Mouse (Mus musculus): Measurements from ENCODE around the gene Rex1bd.

Gene Rex1bd

GRCm38 (mm10) chr8:70506328-70507026 lies at the start of gene Rex1bd:
Rex1bd (minus strand) TSS chr8:70506752.
- DNase-seq = peak; percentile 91 to 96

GRCm38 (mm10) chr8:70555079-70555747 lies 48.7 kb upstream of the Rex1bd start:
- peak in 1 of 2 experiments; percentile 39 for DNase-seq

- no peak for DNase-seq
Observed at GRCm38 (mm10) chr8:70553740-70554139, 47.2 kb upstream of the Rex1bd start.

- DNase-seq = no peak
Observed at GRCm38 (mm10) chr8:70552836-70553235, 46.3 kb upstream of the Rex1bd start.

- no peak for DNase-seq
Observed at GRCm38 (mm10) chr8:70551558-70552161, 45.1 kb upstream of the Rex1bd start.

GRCm38 (mm10) chr8:70549412-70550184 lies 43.0 kb upstream of the Rex1bd start:
- DNase-seq = no peak

GRCm38 (mm10) chr8:70547762-70548161 lies 41.2 kb upstream of the Rex1bd start:
- no peak for DNase-seq

- no peak for DNase-seq
Observed at GRCm38 (mm10) chr8:70546412-70546811, 39.9 kb upstream of the Rex1bd start.

GRCm38 (mm10) chr8:70544200-70544687 lies 37.7 kb upstream of the Rex1bd start:
- DNase-seq = no peak

GRCm38 (mm10) chr8:70541081-70541480 lies 34.5 kb upstream of the Rex1bd start:
- no peak for DNase-seq

GRCm38 (mm10) chr8:70540507-70541071 lies 34.0 kb upstream of the Rex1bd start:
- DNase-seq = no peak

GRCm38 (mm10) chr8:70540013-70540506 lies 33.5 kb upstream of the Rex1bd start:
- no peak for DNase-seq

GRCm38 (mm10) chr8:70539077-70539813 lies 32.7 kb upstream of the Rex1bd start, which contains the start of gene Ell:
Ell (plus strand) TSS chr8:70539457.
- DNase-seq = peak; percentile 99

- DNase-seq = peak; percentile 98 to 99
Observed at GRCm38 (mm10) chr8:70538633-70539076, 32.1 kb upstream of the Rex1bd start.

- DNase-seq = peak in 1 of 2 experiments; percentile 64
Observed at GRCm38 (mm10) chr8:70538024-70538579, 31.6 kb upstream of the Rex1bd start.

- no peak for DNase-seq
Observed at GRCm38 (mm10) chr8:70535701-70536100, 29.1 kb upstream of the Rex1bd start.

- no peak for DNase-seq
Observed at GRCm38 (mm10) chr8:70535221-70535620, 28.7 kb upstream of the Rex1bd start.

- no peak for DNase-seq
Observed at GRCm38 (mm10) chr8:70534281-70534680, 27.7 kb upstream of the Rex1bd start.

GRCm38 (mm10) chr8:70530314-70530713 lies 23.8 kb upstream of the Rex1bd start:
- no peak for DNase-seq

GRCm38 (mm10) chr8:70529741-70530161 lies 23.2 kb upstream of the Rex1bd start:
- DNase-seq = no peak

- no peak for DNase-seq
Observed at GRCm38 (mm10) chr8:70529299-70529698, 22.7 kb upstream of the Rex1bd start.
